ENCODE assay signal across 8 mouse cellular contexts in genomic region chr9:111289832-111290339, GRCm38 (mm10). TPM values are rescaled to one million over a fixed set of nuclear protein-coding genes. Genes with fewer than 3 reads are reported as not detected.
DNase-seq lines count a peak whose midpoint lies in the region; ATAC-seq lines count a peak whose summit lies in the region.

No protein-coding gene starts in this region.

- peak; percentile 96 for DNase-seq in ZHBTc4 (ENCODE audit: low read depth, low spot score)
- DNase-seq in gastrocnemius, adult 8-10 months (ENCODE audit: low spot score in 2 of 2) = peak; percentile 85 to 90
- DNase-seq in induced T-regulatory cell, adult 2 months (ENCODE audit: low read depth) = peak; percentile 93
- peak; percentile 84 to 100 for DNase-seq in left cerebral cortex, adult 8-10 months (ENCODE audit: low spot score in 2 of 2)
- peak; percentile 90 for DNase-seq in right cerebral cortex, adult 18-20 months
- DNase-seq in urinary bladder, adult 2 months (ENCODE audit: low spot score) = peak; percentile 95

- peak; percentile 94 for ATAC-seq in common myeloid progenitor, adult 5-6 weeks (replicated peaks; ENCODE audit: low read depth, poor library complexity, severe bottlenecking)
- peak; percentile 99 for ATAC-seq in megakaryocyte, adult 5-6 weeks (ENCODE audit: poor library complexity, severe bottlenecking)

RNA-seq across cellular contexts. Expression of gene Epm2aip1, which starts 18.2 kb away (rescaled TPM):
- total RNA-seq in common myeloid progenitor, adult 5-6 weeks (2017) = 22.5 and 33.7 TPM in 2 replicates
- total RNA-seq in gastrocnemius, adult 8-10 months (2022) = 10 to 100 TPM; 17.2 to 23.4 (median 22.3) TPM
- total RNA-seq in left cerebral cortex, adult 8-10 months (2022) = 10 to 100 TPM; 78.9 to 89.4 (median 83.4) TPM
- 13.7 and 15.3 TPM in 2 replicates for total RNA-seq in megakaryocyte, adult 5-6 weeks (2015)
- total RNA-seq in megakaryocyte, adult 5-6 weeks (2017) = 12.2 and 16.1 TPM in 2 replicates
- 22.9 and 29.2 TPM in 2 replicates for polyA plus RNA-seq in urinary bladder, adult 2 months (2012; rRNA removed)

RNA-seq across cellular contexts. Expression of gene Mlh1, which starts 18.3 kb away (rescaled TPM):
- total RNA-seq in common myeloid progenitor, adult 5-6 weeks (2017) = 46.5 and 49.7 TPM in 2 replicates
- 1 to 10 TPM; 2.7 to 5.6 (median 3.8) TPM for total RNA-seq in gastrocnemius, adult 8-10 months (2022)
- total RNA-seq in left cerebral cortex, adult 8-10 months (2022) = 10 to 100 TPM; 13.1 to 20.9 (median 16.4) TPM
- total RNA-seq in megakaryocyte, adult 5-6 weeks (2015) = 22.4 and 30.9 TPM in 2 replicates
- 27.3 and 38.4 TPM in 2 replicates for total RNA-seq in megakaryocyte, adult 5-6 weeks (2017)
- polyA plus RNA-seq in urinary bladder, adult 2 months (2012; rRNA removed) = 30.8 and 35.8 TPM in 2 replicates

RNA-seq across cellular contexts. Expression of gene Trank1, which starts 21.7 kb away (rescaled TPM):
- not detected in 2 replicates for total RNA-seq in common myeloid progenitor, adult 5-6 weeks (2017)
- total RNA-seq in gastrocnemius, adult 8-10 months (2022) = under 1 TPM; 0.03 to 0.19 (median 0.06) TPM
- total RNA-seq in left cerebral cortex, adult 8-10 months (2022) = 100 to 1,000 TPM; 256 to 279 (median 263) TPM
- 0.07 TPM in 1 of 2 replicates, not detected in the other for total RNA-seq in megakaryocyte, adult 5-6 weeks (2015)
- total RNA-seq in megakaryocyte, adult 5-6 weeks (2017) = 0.15 TPM in 1 of 2 replicates, not detected in the other
- polyA plus RNA-seq in urinary bladder, adult 2 months (2012; rRNA removed) = 0.10 and 0.12 TPM in 2 replicates

Comparison
In these comparisons a context has a peak if more than half of its experiments do, and no peak if none do; other contexts are left out.
1. Peak in every context shown above with its lines: DNase-seq and ATAC-seq.
2. RNA of gene Trank1, which starts 21.7 kb away (total RNA-seq): 256 to 279 TPM in left cerebral cortex, adult 8-10 months; 0.07 to 0.15 TPM in megakaryocyte, adult 5-6 weeks, 0.03 to 0.19 TPM in gastrocnemius, adult 8-10 months and not detected in common myeloid progenitor, adult 5-6 weeks; every median in the first group is over 100 times any median in the second.